Mouse (Mus musculus) layer of hippocampus, adult 18-20 months (tissue): ENCODE results near the gene Fam83b. TPM values are rescaled to one million over a fixed set of nuclear protein-coding genes. Genes with fewer than 3 reads are reported as not detected.

Experiments used
- DNase-seq, 2 experiments: peaks; one replicate each; pipeline ENCODE4 v3.0.0; 2022; ENCODE audit warnings: low spot score in 2 of 2
- total RNA-seq, 2 experiments: library from RNA; stranded (reverse); gene quantifications; 2 replicates each; pipeline ENCODE4 v1.2.3; 2021

Gene Fam83b
- total RNA-seq, 2 experiments from 2014 or later, result 0.10 TPM

DNA sequence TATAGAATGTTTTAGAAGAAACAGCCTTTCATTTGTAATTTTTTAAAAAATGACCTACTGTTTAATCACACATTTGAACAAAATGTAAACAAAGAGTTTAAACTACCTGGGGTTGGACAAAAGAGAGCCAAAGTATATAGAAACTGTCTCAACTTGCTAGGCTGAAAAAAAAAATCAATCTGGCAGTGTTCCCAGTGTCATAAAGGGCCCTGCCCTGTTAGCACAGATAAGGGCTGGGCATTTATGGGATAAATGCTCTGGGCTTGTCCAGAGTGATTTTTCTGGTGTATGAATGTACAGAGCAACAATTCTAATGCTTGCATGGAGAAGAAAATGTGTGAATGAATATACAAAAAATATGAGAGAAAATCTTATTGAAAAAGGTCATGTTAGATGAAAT is 43.8 kb downstream of the Fam83b start:
- DNase-seq, result no peak

DNA sequence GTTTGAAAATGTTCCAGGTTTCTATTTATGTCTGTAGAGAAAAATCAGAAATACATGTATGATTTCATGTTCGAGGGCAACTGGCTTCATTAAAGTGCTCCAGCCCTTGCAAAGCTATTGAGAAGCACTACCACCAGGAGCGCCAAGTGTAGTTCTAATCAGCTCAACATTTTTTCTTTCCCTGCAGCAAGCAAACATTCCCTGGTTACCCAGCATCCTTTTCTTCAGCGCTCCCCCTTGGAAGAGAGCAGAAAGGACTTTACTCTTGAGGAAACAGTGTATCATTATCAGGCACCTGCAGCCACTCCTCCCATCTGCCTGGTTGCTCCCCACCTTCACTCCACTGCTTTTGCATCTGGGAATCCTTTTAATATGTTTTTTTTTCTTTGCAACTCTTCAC is 45.3 kb downstream of the Fam83b start:
- DNase-seq, result no peak

DNA sequence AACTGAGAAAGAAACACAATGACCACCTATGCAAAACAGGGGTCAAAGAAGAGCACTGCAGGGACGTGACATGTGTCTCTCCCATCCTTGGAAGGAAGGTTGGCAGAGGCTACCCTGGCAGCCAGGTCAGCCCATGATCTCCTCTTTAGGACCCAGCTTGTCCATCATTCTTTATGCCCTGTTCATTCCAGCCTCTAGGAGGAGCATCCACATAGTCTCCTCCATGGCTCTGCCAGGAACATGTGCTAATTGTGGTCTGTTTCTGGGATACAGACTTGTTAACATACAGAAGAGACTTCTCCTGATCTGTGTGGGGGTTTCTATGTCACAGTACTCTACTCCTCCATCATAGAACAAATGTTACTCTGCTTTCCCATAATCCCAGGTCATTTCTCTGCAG is 48.3 kb downstream of the Fam83b start:
- DNase-seq, result no peak

DNA sequence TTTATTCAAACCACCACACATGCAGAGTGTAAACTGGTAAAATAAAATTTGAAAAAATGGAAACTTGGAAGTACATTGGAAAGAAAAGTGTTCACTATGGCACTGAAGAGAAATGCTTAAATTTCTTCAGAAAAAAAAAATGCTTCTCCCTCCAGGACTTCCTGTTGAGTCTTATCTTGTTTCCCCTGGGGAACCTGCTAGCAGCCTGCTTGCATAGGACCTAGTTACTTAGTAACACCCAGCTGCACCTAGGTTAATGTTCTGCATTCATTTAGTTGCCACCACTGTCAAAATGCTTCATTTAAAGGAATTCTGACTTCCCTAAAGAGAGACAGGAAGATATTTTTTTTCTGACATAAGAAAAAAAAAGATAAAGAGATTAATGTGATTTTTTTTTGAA is 61.3 kb downstream of the Fam83b start:
- DNase-seq, result no peak

DNA sequence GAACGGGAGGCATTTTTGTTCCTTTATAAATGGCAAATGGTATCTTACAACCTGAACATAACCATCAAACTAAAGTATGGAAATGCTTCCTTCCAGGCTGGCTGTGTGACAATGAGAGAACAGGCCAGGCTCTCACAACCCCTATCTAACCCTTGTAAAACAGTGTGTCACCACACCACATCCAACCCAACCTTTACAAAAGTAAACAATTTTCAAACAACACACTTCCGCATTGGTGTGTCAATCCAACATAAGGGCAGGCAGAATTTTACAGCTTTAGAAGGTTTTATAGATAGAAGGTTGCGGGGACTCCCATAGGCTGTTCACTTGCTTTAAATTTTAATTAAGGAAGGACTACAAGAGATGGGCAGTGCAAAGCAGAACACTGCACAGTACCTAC is 77.2 kb downstream of the Fam83b start:
- no peak for DNase-seq

DNA sequence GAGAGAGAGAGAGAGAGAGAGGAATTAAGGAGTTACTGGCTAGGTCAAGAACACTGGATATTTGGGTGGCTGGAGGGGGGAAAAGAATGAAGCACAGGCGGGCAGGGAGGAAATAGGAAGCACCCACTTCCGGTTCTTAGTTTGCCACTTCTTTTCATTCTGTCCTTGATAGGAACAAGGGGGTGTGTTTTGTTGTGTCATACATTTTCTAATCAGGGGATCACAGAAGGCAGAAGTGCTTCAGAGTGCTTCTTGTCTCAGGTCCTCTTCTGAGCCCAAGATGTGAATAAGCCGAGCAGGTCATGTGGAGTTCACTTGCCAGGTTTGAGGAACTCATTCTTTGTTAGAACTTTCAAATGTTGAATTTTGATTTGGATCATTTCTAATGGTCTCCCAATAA is 86.8 kb downstream of the Fam83b start:
- no peak for DNase-seq

DNA sequence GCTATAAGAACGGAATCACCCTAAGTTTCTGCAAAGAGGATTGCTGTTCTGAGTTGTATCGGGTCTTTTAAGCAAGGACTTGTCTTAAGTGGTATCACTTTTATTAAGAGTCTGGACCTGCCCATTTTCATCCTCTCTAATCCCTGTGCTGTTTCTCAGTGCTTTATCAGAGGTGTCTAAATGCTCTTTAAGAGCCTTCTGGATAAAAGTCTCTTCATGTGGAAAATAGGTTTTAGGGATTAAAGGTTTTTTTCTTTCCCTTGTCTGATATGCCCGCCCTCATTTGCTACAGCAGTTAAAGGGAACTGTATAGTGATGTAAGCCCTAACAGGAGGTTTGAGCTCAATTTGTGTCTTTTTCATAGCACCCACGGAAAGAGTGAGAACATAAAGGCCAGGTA is 97.4 kb downstream of the Fam83b start:
- DNase-seq, result no peak

DNA sequence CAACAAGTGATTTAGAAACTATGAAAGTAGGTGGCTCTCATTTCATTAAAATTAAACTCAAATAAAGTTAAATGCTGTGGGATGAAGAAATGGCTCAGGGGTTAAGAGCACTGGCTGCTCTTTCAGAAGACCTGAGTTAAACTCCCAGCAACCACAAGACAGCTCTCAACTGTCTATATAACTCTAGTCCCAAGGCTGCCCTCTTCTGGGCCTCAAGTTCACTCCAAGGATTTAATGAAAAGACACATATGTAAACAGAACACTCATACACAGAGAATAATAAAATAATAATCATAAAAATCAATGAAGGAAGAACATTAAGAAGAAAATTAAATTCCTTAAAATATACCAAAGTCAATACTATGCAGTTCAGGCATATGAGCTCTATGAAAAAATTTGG is 105.4 kb downstream of the Fam83b start:
- DNase-seq, result no peak

DNA sequence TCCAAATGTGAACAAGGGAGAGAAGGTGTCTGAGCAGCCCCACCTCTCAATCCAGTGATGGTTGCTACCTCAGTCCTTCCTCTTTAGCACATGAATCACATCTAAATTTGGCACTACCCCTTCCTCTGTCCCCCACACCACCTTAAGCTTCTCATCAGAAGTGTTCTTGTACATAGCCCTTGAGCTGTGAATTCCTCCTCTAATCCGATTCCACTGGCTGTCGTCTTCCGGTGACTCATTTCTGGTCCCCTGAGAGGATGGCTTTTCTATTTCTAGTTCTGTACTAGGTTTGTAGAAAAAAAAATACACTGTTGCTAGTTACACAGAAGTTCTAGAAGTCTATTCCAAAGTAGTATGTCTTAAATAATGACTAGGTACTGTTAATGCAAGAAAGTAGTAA is 111.2 kb downstream of the Fam83b start:
- no peak for DNase-seq

Other genes starting within 250 kb of the Fam83b start
- 1 to 10 TPM; 2.2 to 3.4 TPM for gene Hcrtr2, start 243.3 kb downstream of the Fam83b start, total RNA-seq